Mouse (Mus musculus) ES-Bruce4 (cell line): ENCODE data around the gene Ndufs2. TPM values are rescaled to one million over a fixed set of nuclear protein-coding genes. Genes with fewer than 3 reads are reported as not detected.

ENCODE experiments used
- H3K27ac ChIP-seq: 2 replicates; pipeline ENCODE4 v1.5.1; 2012; ENCODE audit warnings: low read length, inconsistent platforms; ENCODE audit not compliant: insufficient read depth
- H3K27me3 ChIP-seq: 2 replicates; pipeline ENCODE4 v1.6.1; 2012; ENCODE audit warnings: mild to moderate bottlenecking, low read length, inconsistent platforms; ENCODE audit not compliant: control insufficient read depth, poor library complexity, insufficient read depth, severe bottlenecking
- H3K36me3 ChIP-seq: 2 replicates; pipeline ENCODE4 v1.6.1; 2012; ENCODE audit warnings: inconsistent platforms, mild to moderate bottlenecking, low read length, moderate library complexity; ENCODE audit not compliant: control insufficient read depth, poor library complexity, insufficient read depth, severe bottlenecking
- H3K4me1 ChIP-seq: one replicate; pipeline ENCODE4 v1.8.1; 2011; ENCODE audit warnings: low read length; ENCODE audit not compliant: control insufficient read depth, insufficient read depth
- H3K4me3 ChIP-seq: 2 replicates; pipeline ENCODE4 v1.5.1; 2011; ENCODE audit warnings: low read depth, mild to moderate bottlenecking, low read length
- H3K9ac ChIP-seq: 2 replicates; pipeline ENCODE4 v1.6.1; 2012; ENCODE audit warnings: low read depth, mild to moderate bottlenecking, inconsistent platforms; ENCODE audit not compliant: poor library complexity, severe bottlenecking
- H3K9me3 ChIP-seq: replicated peaks from 2 replicates; pipeline ENCODE4 v1.6.1; 2012; ENCODE audit warnings: mild to moderate bottlenecking, low read length, inconsistent platforms; ENCODE audit not compliant: control insufficient read depth, poor library complexity, insufficient read depth, severe bottlenecking
- CTCF ChIP-seq: IDR thresholded peaks from one replicate; pipeline ENCODE4 v1.8.1; 2011; ENCODE audit warnings: low read depth, low read length
- EP300 ChIP-seq: IDR thresholded peaks from 2 replicates; pipeline ENCODE4 v1.6.1; 2011; ENCODE audit warnings: low read depth, low read length; ENCODE audit not compliant: insufficient read depth
- POLR2A ChIP-seq: IDR thresholded peaks from one replicate; pipeline ENCODE4 v1.8.1; 2011; ENCODE audit warnings: low read length; ENCODE audit not compliant: insufficient read depth
- polyA plus RNA-seq: library from polyadenylated mRNA; stranded (reverse); fragments of >200 nt; gene quantifications from 2 replicates; pipeline ENCODE4 v1.2.4, GENCODE M21; 2011; ENCODE audit warnings: low read depth; ENCODE audit not compliant: missing spikeins, insufficient read depth, insufficient read length

The Ndufs2 gene
- polyA plus RNA-seq, 1 experiment: 163 TPM

- Histone ChIP-seq H3K36me3 (peaks cover 3% of the 10 kb centered on the region; the same call in 1 of the 2 replicates), H3K9ac (no peak overlapping the region), H3K9me3 (no peaks in the 10 kb centered on the region), H3K4me1 (peaks cover 2% of the 10 kb centered on the region), H3K27ac (no peak overlapping the region), H3K4me3 (no peak overlapping the region), H3K27me3 (no peaks in the 10 kb centered on the region)
- TF ChIP-seq EP300 (no peak), POLR2A (no peak), CTCF (no peak)
Observed at GRCm38 (mm10) chr1:171216241-171216955, 34.8 kb downstream of the Ndufs2 start.

- H3K36me3 ChIP-seq: no peaks in the 10 kb centered on the region
- TF ChIP-seq EP300 (no peak), POLR2A (no peak), CTCF (no peak)
- H3K9ac ChIP-seq: no peak within 1 kb of the TSS
- no peak within 1 kb of the TSS for H3K4me3 ChIP-seq
- no peaks in the 10 kb centered on the region for H3K4me1 ChIP-seq
- no peak within 1 kb of the TSS for H3K27ac ChIP-seq
- no peaks in the 10 kb centered on the region for H3K9me3 ChIP-seq
- no peaks in the 10 kb centered on the region for H3K27me3 ChIP-seq
Observed at GRCm38 (mm10) chr1:171213801-171214496, 37.2 kb downstream of the Ndufs2 start, which contains the start of gene Nr1i3. Nr1i3 (plus strand) TSS chr1:171213970.

- no peaks in the 10 kb centered on the region for H3K27me3 ChIP-seq
Observed at GRCm38 (mm10) chr1:171212854-171213253, 38.3 kb downstream of the Ndufs2 start.

GRCm38 (mm10) chr1:171209409-171209808 is 41.8 kb downstream of the Ndufs2 start:
- H3K4me3 ChIP-seq: no peak overlapping the region
- no peaks in the 10 kb centered on the region for H3K4me1 ChIP-seq
- H3K36me3 ChIP-seq: no peaks in the 10 kb centered on the region

More at GRCm38 (mm10) chr1:171212854-171213253, 38.3 kb downstream of the Ndufs2 start:
- no peaks in the 10 kb centered on the region for H3K4me1 ChIP-seq
- no peaks in the 10 kb centered on the region for H3K36me3 ChIP-seq
- no peak overlapping the region for H3K27ac ChIP-seq
- TF ChIP-seq POLR2A: no peak
- TF ChIP-seq CTCF: no peak
- no peak for TF ChIP-seq EP300
- no peaks in the 10 kb centered on the region for H3K9me3 ChIP-seq
- H3K4me3 ChIP-seq: no peak overlapping the region
- H3K9ac ChIP-seq: no peak overlapping the region

GRCm38 (mm10) chr1:171205704-171206493 is 45.3 kb downstream of the Ndufs2 start:
- no peaks in the 10 kb centered on the region for H3K27me3 ChIP-seq
- H3K9ac ChIP-seq: no peak overlapping the region
- H3K27ac ChIP-seq: no peak overlapping the region
- no peaks in the 10 kb centered on the region for H3K4me1 ChIP-seq
- H3K4me3 ChIP-seq: no peak overlapping the region
- TF ChIP-seq CTCF (no peak), EP300 (no peak), POLR2A (no peak)
- no peaks in the 10 kb centered on the region for H3K36me3 ChIP-seq
- H3K9me3 ChIP-seq: no peaks in the 10 kb centered on the region

More at GRCm38 (mm10) chr1:171209409-171209808, 41.8 kb downstream of the Ndufs2 start:
- Histone ChIP-seq H3K9ac (no peak overlapping the region), H3K27me3 (no peaks in the 10 kb centered on the region), H3K9me3 (no peaks in the 10 kb centered on the region), H3K27ac (no peak overlapping the region)
- TF ChIP-seq EP300: no peak
